Mouse (Mus musculus) cerebellum, adult 9-11 months (tissue): ENCODE results near the gene Sned1.

Experiments
- DNase-seq: peaks from one replicate; pipeline ENCODE4 v3.0.0; 2022

The Sned1 gene

GRCm38 (mm10) chr1:93326446-93326845 lies 90.8 kb downstream of the Sned1 start:
- no peak for DNase-seq

- DNase-seq = no peak
Measured at GRCm38 (mm10) chr1:93334621-93335020, 99.0 kb downstream of the Sned1 start.

DNA sequence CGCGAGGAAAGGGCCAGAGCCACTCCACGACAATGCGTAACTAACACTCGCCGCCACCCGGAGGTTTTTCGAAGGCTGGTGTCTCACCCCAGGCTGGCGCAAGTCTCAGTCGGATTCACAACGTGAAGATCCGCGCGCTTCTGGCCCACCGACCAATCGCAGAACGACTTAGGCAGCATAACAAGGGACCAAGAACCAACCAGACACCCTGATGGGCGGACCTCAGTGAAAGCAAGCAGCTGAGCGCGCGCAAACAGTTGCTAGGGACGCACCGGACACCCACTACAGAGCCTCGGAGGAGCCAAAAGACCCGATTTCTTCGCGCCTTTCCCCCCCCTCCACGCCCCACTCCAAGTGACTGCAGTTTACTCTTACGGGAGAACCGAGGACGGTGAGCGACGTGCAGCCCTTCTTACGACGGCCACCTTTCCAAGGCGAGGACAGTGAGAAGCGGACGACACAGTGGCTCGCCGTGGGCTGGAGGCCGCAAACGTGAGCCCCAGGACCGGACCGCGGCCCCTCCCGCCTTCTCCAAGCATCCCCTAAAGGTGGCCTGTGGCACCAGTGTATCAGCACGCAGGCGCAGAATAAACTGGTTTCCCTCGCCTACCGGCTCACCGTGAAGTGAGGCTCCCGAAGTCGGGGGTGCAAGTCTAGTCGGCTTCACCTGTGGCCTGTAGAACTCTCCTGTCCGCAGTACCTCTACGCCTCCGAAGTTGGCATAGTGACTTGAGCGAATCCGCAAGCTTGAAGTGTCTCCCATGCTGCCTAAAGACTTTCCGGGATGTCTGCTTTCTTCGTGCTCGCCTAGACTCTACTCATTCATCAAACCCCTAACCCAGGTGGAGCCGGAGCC lies 107.2 kb downstream of the Sned1 start, which contains the start of the genes Ppp1r7 and Pask:
Ppp1r7 (plus strand) TSS at position 207 of the 856 bp plus-strand sequence.
Pask (minus strand) TSS at position 835 of the 856 bp plus-strand sequence.
- peak; percentile 96 for DNase-seq

GRCm38 (mm10) chr1:93343504-93344047 lies 107.9 kb downstream of the Sned1 start:
- DNase-seq = peak; percentile 95

DNA sequence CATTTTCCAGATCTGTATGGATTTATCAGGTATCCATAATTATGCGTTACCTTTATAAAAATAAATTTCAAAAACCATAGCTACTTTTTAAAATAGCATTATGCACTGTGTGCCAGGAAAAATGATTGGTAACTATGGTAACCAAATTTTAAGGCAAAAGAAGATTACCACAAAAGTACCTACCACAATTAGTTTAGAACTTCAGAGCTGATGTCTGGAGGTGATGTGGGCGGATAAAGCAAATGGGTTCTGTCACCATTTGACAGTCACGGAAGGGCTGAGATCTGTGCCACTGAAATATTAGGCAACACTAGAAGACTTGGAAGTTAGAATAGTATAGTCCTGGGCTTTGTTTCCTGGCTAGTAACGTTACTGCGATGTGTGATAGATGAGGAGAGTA lies 111.5 kb downstream of the Sned1 start:
- DNase-seq = no peak

- DNase-seq = no peak
Measured at GRCm38 (mm10) chr1:93349701-93350100, 114.1 kb downstream of the Sned1 start.
